Mouse (Mus musculus): ENCODE measurements around the gene Slx4ip.

Slx4ip gene

GRCm38 (mm10) chr2:137064513-137064912 lies 173.5 kb downstream of the Slx4ip start:
- in situ Hi-C loops (cut with MboI, MseI), result no loop called here

GRCm38 (mm10) chr2:137067479-137068110 lies 176.6 kb downstream of the Slx4ip start:
- in situ Hi-C loops (cut with MboI, MseI), result no loop called here

GRCm38 (mm10) chr2:137073473-137074312 lies 182.7 kb downstream of the Slx4ip start:
- in situ Hi-C loops (cut with MboI, MseI), result no loop called here

GRCm38 (mm10) chr2:137074313-137074620 lies 183.2 kb downstream of the Slx4ip start:
- in situ Hi-C loops (cut with MboI, MseI), result no loop called here

GRCm38 (mm10) chr2:137078771-137079170 lies 187.8 kb downstream of the Slx4ip start:
- in situ Hi-C loops (cut with MboI, MseI), result no loop called here

GRCm38 (mm10) chr2:137079721-137080320 lies 188.8 kb downstream of the Slx4ip start:
- in situ Hi-C loops (cut with MboI, MseI), result no loop called here

- in situ Hi-C loops (cut with MboI, MseI), result no loop called here
These were observed 189.4 kb downstream of the Slx4ip start for GRCm38 (mm10) chr2:137080468-137080867.

- in situ Hi-C loops (cut with MboI, MseI), result no loop called here
These were observed 190.0 kb downstream of the Slx4ip start for GRCm38 (mm10) chr2:137081001-137081400.

GRCm38 (mm10) chr2:137082896-137083620 lies 192.0 kb downstream of the Slx4ip start:
- in situ Hi-C loops (cut with MboI, MseI), result no loop called here

GRCm38 (mm10) chr2:137085257-137085656 lies 194.2 kb downstream of the Slx4ip start:
- in situ Hi-C loops (cut with MboI, MseI), result no loop called here

GRCm38 (mm10) chr2:137086621-137087395 lies 195.8 kb downstream of the Slx4ip start:
- in situ Hi-C loops (cut with MboI, MseI), result no loop called here

GRCm38 (mm10) chr2:137087705-137088104 lies 196.7 kb downstream of the Slx4ip start:
- in situ Hi-C loops (cut with MboI, MseI), result no loop called here

- in situ Hi-C loops (cut with MboI, MseI), result no loop called here
These were observed 200.9 kb downstream of the Slx4ip start for GRCm38 (mm10) chr2:137091766-137092522.

- in situ Hi-C loops (cut with MboI, MseI), result no loop called here
These were observed 201.7 kb downstream of the Slx4ip start for GRCm38 (mm10) chr2:137092523-137093297.

- in situ Hi-C loops (cut with MboI, MseI), result no loop called here
These were observed 202.2 kb downstream of the Slx4ip start for GRCm38 (mm10) chr2:137093298-137093630.

- in situ Hi-C loops (cut with MboI, MseI), result no loop called here
These were observed 203.3 kb downstream of the Slx4ip start for GRCm38 (mm10) chr2:137094301-137094700.

- in situ Hi-C loops (cut with MboI, MseI), result no loop called here
These were observed 206.0 kb downstream of the Slx4ip start for GRCm38 (mm10) chr2:137096981-137097460.

GRCm38 (mm10) chr2:137098269-137099035 lies 207.4 kb downstream of the Slx4ip start:
- in situ Hi-C loops (cut with MboI, MseI), result no loop called here

GRCm38 (mm10) chr2:137099211-137099734 lies 208.3 kb downstream of the Slx4ip start:
- in situ Hi-C loops (cut with MboI, MseI), result no loop called here
